In the genomic region with DNA sequence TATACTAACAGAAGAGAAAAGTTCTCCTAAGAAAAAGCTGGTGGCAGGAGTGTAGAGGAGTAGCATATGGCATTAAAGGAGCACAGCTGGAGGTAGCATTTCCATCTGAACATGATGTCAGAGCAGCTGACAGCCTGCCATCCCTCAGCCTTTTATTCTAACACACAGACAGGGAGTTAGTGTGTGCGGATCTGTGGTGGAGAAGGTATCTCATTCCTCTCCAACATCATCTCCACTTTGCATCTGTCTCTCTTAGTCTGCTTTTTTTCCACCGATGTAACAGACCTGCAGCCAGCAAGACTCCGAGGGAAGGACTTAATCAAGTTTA, we compare ENCODE assay signal across 8 mouse cellular contexts. TPM values are rescaled to one million over a fixed set of nuclear protein-coding genes. Genes with fewer than 3 reads are reported as not detected.
A peak's percentile ranks its signal among the peaks of the same experiment; 100 is the strongest.
DNase-seq lines count a peak whose midpoint lies in the region; ATAC-seq and TF ChIP-seq lines count a peak whose summit lies in the region.

No protein-coding gene starts in this region.

- H3K9ac ChIP-seq in kidney, postnatal 0 days (ENCODE audit: low read depth, low read length), result no peak overlapping the region
- H3K9ac ChIP-seq in liver, embryonic 16.5 days (ENCODE audit: low read depth, low read length), result peak overlapping the region; percentile 12; the same call in 1 of the 2 replicates

- H3K27ac ChIP-seq in kidney, postnatal 0 days, result no peak overlapping the region
- peak overlapping the region; percentile 99 for H3K27ac ChIP-seq in hindbrain, embryonic 10.5 days
- no peak overlapping the region for H3K27ac ChIP-seq in liver, embryonic 16.5 days (ENCODE audit: low read length)

- WGBS in kidney, postnatal 0 days, result 38% methylated on average over 3 of the region's 3 CpGs
- 11% methylated on average over 3 of the region's 3 CpGs for WGBS in hindbrain, embryonic 10.5 days
- WGBS in liver, embryonic 16.5 days (ENCODE audit: insufficient replicate concordance), result 66% methylated on average over 3 of the region's 3 CpGs

- H3K4me1 ChIP-seq in kidney, postnatal 0 days (replicated peaks; ENCODE audit: insufficient read depth, low read length), result peaks cover 8% of the 10 kb centered on the region
- peaks cover 69% of the 10 kb centered on the region for H3K4me1 ChIP-seq in hindbrain, embryonic 10.5 days (replicated peaks)
- peaks cover 28% of the 10 kb centered on the region for H3K4me1 ChIP-seq in liver, embryonic 16.5 days (ENCODE audit: control insufficient read depth, low read depth, low read length)

- H3K4me3 ChIP-seq in kidney, postnatal 0 days (replicated peaks; ENCODE audit: low read depth, low read length), result no peak overlapping the region
- peak overlapping the region; percentile 97 for H3K4me3 ChIP-seq in hindbrain, embryonic 10.5 days
- no peak overlapping the region; the same call in 1 of the 2 replicates for H3K4me3 ChIP-seq in liver, embryonic 16.5 days (ENCODE audit: low read depth, low read length)

- H3K36me3 ChIP-seq in kidney, postnatal 0 days (ENCODE audit: insufficient read depth, low read length), result peaks cover 12% of the 10 kb centered on the region; the same call in 1 of the 2 replicates
- H3K36me3 ChIP-seq in hindbrain, embryonic 10.5 days, result peaks cover 22% of the 10 kb centered on the region
- H3K36me3 ChIP-seq in liver, embryonic 16.5 days (ENCODE audit: control insufficient read depth, insufficient read depth), result peaks cover 10% of the 10 kb centered on the region

- peak overlapping the region; percentile 95 for H3K4me2 ChIP-seq in kidney, postnatal 0 days (ENCODE audit: low read length)
- H3K4me2 ChIP-seq in liver, embryonic 16.5 days (ENCODE audit: low read depth, low read length), result peak overlapping the region; percentile 88

- no peak for DNase-seq in kidney, postnatal 0 days (ENCODE audit: low spot score)
- DNase-seq in kidney, postnatal 36 days, result no peak
- DNase-seq in cerebellum, adult 9-11 months, result peak; percentile 83
- peak; percentile 56 for DNase-seq in hindbrain, embryonic 10.5 days (ENCODE audit: low spot score)
- no peak for DNase-seq in spleen, postnatal 10 days (ENCODE audit: low spot score in 2 of 2)
- no peak for DNase-seq in kidney, postnatal 14 days

- no peak for ATAC-seq in kidney, postnatal 0 days (replicated peaks; ENCODE audit: low FRiP score, low read depth)
- no peak for ATAC-seq in liver, embryonic 16.5 days (ENCODE audit: low read depth)
- ATAC-seq in granulocyte monocyte progenitor cell, adult 5-6 weeks (replicated peaks; ENCODE audit: poor library complexity, severe bottlenecking), result no peak

- no peaks in the 10 kb centered on the region for H3K9me3 ChIP-seq in kidney, postnatal 0 days (replicated peaks; ENCODE audit: low read length)
- no peaks in the 10 kb centered on the region for H3K9me3 ChIP-seq in hindbrain, embryonic 10.5 days
- H3K9me3 ChIP-seq in liver, embryonic 16.5 days (replicated peaks; ENCODE audit: control insufficient read depth, low read length), result no peaks in the 10 kb centered on the region

- no peak for TF ChIP-seq CTCF in kidney, postnatal 0 days (IDR thresholded peaks at IDR 0.05; ENCODE audit: low read depth)

- no peaks in the 10 kb centered on the region for H3K27me3 ChIP-seq in kidney, postnatal 0 days (ENCODE audit: insufficient read depth, low read length)
- H3K27me3 ChIP-seq in hindbrain, embryonic 10.5 days (ENCODE audit: insufficient read depth, poor library complexity, severe bottlenecking), result no peaks in the 10 kb centered on the region
- H3K27me3 ChIP-seq in liver, embryonic 16.5 days (ENCODE audit: control insufficient read depth, insufficient read depth, low read depth, low read length), result no peaks in the 10 kb centered on the region

RNA-seq across cellular contexts. Expression of gene Zbtb18, which starts 2.3 kb away (rescaled TPM):
- 2.5 and 2.6 TPM in 2 replicates for polyA plus RNA-seq in kidney, postnatal 0 days (2015; fragmentation: Nextera tagmentation; extraction: Ambion mirVana)
- polyA plus RNA-seq in hindbrain, embryonic 10.5 days (2016; fragmentation: Nextera tagmentation; extraction: Ambion mirVana), result 7.8 and 8.4 TPM in 2 replicates
- polyA plus RNA-seq in liver, embryonic 16.5 days (2015; fragmentation: Nextera tagmentation; extraction: Ambion mirVana), result 0.47 and 0.83 TPM in 2 replicates
- total RNA-seq in granulocyte monocyte progenitor cell, adult 5-6 weeks (2014; fragmentation: Nextera tagmentation), result 62.5 and 64.3 TPM in 2 replicates
- 58.4 and 82.5 TPM in 2 replicates for total RNA-seq in granulocyte monocyte progenitor cell, adult 5-6 weeks (2017)

Comparison
In these comparisons a context has a peak if more than half of its experiments do, and no peak if none do; other contexts are left out.
1. DNase-seq: peak in cerebellum, adult 9-11 months (single experiment) and hindbrain, embryonic 10.5 days (single experiment); none in kidney, postnatal 0 days (single experiment), kidney, postnatal 36 days (0 of 2), spleen, postnatal 10 days (0 of 2) and kidney, postnatal 14 days (single experiment).